Mouse (Mus musculus) liver, postnatal 0 days (tissue): Measurements from ENCODE around the gene Pidd1. TPM values are rescaled to one million over a fixed set of nuclear protein-coding genes. Genes with fewer than 3 reads are reported as not detected.
A peak's percentile ranks its signal among the peaks of the same experiment; 100 is the strongest.

ENCODE experiments used
- ATAC-seq: fragments of 200-750 bp; cut with Nextera tagmentation; 2 replicates; pipeline ENCODE4 v1.8.0; 2017; ENCODE audit warnings: mild to moderate bottlenecking, moderate library complexity
- DNase-seq: peaks from one replicate; pipeline ENCODE4 v3.0.0-alpha.2; 2016
- H3K27ac ChIP-seq: fragments of 300-500 bp; sonication (generic); 2 replicates; pipeline ENCODE4 v1.5.1; 2014; ENCODE audit warnings: antibody characterized with exemption, moderate library complexity, mild to moderate bottlenecking, low read depth
- H3K27me3 ChIP-seq: fragments of 300-500 bp; sonication (generic); 2 replicates; pipeline ENCODE4 v1.6.1; 2014; ENCODE audit warnings: low read length, control low read depth, mixed read lengths; ENCODE audit not compliant: insufficient read depth
- H3K36me3 ChIP-seq: fragments of 300-500 bp; sonication (generic); replicated peaks from 2 replicates; pipeline ENCODE4 v1.6.1; 2014; ENCODE audit warnings: mild to moderate bottlenecking, control low read depth, low read length, moderate library complexity, mixed read lengths; ENCODE audit not compliant: insufficient read depth
- H3K4me1 ChIP-seq: fragments of 300-500 bp; sonication (generic); 2 replicates; pipeline ENCODE4 v1.6.1; 2014; ENCODE audit warnings: antibody characterized with exemption, mild to moderate bottlenecking, control low read depth; ENCODE audit not compliant: insufficient read depth
- H3K4me2 ChIP-seq: fragments of 300-500 bp; sonication (generic); 2 replicates; pipeline ENCODE4 v1.6.1; 2014; ENCODE audit warnings: low read depth, mild to moderate bottlenecking, low read length, moderate library complexity, mixed read lengths
- H3K4me3 ChIP-seq: fragments of 300-500 bp; sonication (generic); 2 replicates; pipeline ENCODE4 v1.5.1; 2014; ENCODE audit warnings: low read depth, low read length
- H3K9ac ChIP-seq: fragments of 300-500 bp; sonication (generic); replicated peaks from 2 replicates; pipeline ENCODE4 v1.6.1; 2014; ENCODE audit warnings: mild to moderate bottlenecking, moderate library complexity
- H3K9me3 ChIP-seq: fragments of 300-500 bp; sonication (generic); 2 replicates; pipeline ENCODE4 v1.6.1; 2016; ENCODE audit warnings: mild to moderate bottlenecking, control low read depth, low read length, mixed read lengths
- CTCF ChIP-seq: sonication (generic); IDR thresholded peaks from 2 replicates; pipeline ENCODE4 v1.5.1; 2016; ENCODE audit warnings: antibody characterized with exemption, low read depth
- EP300 ChIP-seq: IDR thresholded peaks from 2 replicates; pipeline ENCODE4 v1.6.1; 2016; ENCODE audit warnings: antibody characterized with exemption, low read depth, mild to moderate bottlenecking
- WGBS: fragments of 180-500 bp; shearing (Covaris S2); extraction: QIAGEN DNeasy Blood & Tissue Kit; methylation state at CpG from one replicate; pipeline ENCODE4 v1.1.7; 2014; ENCODE audit not compliant: insufficient replicate concordance; 5-methylcytosine and 5-hydroxymethylcytosine counted together
- polyA plus RNA-seq: library from polyadenylated mRNA; unstranded; fragments of >200 nt; fragmentation: Nextera tagmentation; extraction: Ambion mirVana; gene quantifications from 2 replicates; pipeline ENCODE4 v1.2.1, GENCODE M21; 2015

The Pidd1 gene
- polyA plus RNA-seq, 1 experiment from 2014 or later = 4.3 TPM

DNA sequence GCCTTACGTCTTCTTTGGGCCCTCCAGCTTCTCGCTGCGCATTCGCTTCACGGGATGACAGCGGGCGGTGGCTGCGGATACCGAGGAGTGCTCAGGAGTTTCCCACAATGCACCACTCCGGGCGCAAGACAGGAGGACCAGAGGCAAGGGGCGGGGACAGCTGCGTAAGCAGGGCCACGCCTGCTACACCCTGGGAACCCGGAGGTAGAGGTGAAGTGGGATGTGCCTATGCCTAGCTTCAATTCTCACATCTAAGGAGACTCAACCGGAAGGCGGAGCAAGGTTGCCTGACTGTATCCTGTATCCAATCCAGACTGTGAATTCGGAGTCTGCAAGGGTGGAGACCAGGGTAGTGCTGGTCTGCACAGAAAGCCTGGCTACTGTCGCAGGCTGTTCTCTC, 14.5 kb downstream of the Pidd1 start, which contains the start of gene Cend1:
TSS of gene Cend1 (minus strand) at position 182 of the 400 bp plus-strand sequence.
- no peak within 1 kb of the TSS for H3K27ac ChIP-seq
- DNase-seq = peak; percentile 56
- H3K36me3 ChIP-seq = peaks cover 25% of the 10 kb centered on the region
- TF ChIP-seq EP300 (no peak), CTCF (no peak)
- ATAC-seq = 0 out of 2 replicates have a peak, but pooled peaks have one; percentile 22
- H3K4me2 ChIP-seq = no peak within 1 kb of the TSS
- H3K27me3 ChIP-seq = no peaks in the 10 kb centered on the region
- WGBS = 17% methylated on average over 18 of the region's 19 CpGs
- no peak within 1 kb of the TSS for H3K9ac ChIP-seq
- no peaks in the 10 kb centered on the region for H3K9me3 ChIP-seq
- H3K4me1 ChIP-seq = peaks cover 16% of the 10 kb centered on the region
- no peak within 1 kb of the TSS for H3K4me3 ChIP-seq

- WGBS = 63% methylated on average over 5 of the region's 5 CpGs
- Histone ChIP-seq H3K4me1 (peaks cover 10% of the 10 kb centered on the region), H3K36me3 (peaks cover 22% of the 10 kb centered on the region), H3K27ac (no peak overlapping the region), H3K9me3 (no peaks in the 10 kb centered on the region), H3K4me2 (no peak overlapping the region), H3K9ac (no peak overlapping the region), H3K4me3 (no peak overlapping the region), H3K27me3 (no peaks in the 10 kb centered on the region)
- TF ChIP-seq CTCF (no peak), EP300 (no peak)
- ATAC-seq (no peak), DNase-seq (no peak)
Measured at GRCm38 (mm10) chr7:141428701-141429100, 15.1 kb downstream of the Pidd1 start.

DNA sequence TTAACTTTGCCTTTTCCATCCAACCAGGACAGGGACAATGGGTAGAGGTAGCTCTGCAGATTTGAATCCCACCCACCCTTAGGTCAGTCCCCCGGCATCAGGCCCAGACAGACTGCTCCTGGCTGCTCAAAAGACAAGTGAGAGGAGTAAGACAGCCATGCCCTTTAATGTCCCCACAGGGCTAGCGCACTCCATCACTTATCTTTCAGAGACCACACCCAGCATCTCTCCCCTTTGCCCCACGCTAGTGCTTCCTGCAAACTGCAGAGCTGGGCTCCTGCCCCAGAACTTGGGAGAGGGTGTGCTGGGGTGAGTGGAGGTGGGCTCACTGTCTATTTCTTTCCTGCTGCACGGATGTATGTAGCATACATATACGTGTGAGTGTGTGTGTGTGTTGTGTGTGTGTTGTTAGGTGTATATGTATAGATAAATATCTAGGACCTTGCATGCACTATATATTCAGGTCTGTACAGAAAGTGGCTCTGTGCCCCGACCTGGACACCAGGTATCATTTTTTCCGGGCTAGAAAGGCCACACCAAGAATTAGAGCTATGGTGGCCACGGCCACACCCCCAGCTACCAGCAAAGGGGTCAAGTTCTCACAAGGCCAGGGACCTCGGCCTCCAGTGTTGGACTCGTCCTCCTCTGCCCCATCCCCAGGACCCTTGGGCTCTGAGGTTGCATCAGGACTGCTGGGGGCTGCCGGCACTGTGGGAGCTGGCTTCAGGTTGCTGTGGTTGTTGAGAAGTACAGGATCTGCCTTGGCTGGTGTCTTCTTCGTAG, 16.7 kb downstream of the Pidd1 start:
- Histone ChIP-seq H3K9ac (no peak overlapping the region), H3K4me3 (no peak overlapping the region), H3K36me3 (peaks cover 11% of the 10 kb centered on the region), H3K27ac (no peak overlapping the region), H3K9me3 (no peaks in the 10 kb centered on the region), H3K4me1 (peaks cover 3% of the 10 kb centered on the region), H3K4me2 (no peak overlapping the region), H3K27me3 (no peaks in the 10 kb centered on the region)
- TF ChIP-seq CTCF (no peak), EP300 (no peak)
- WGBS = 75% methylated on average over 12 of the region's 12 CpGs
- ATAC-seq (no peak), DNase-seq (no peak)

GRCm38 (mm10) chr7:141423811-141424210, 20.0 kb downstream of the Pidd1 start:
- H3K27ac ChIP-seq = no peak overlapping the region

DNA sequence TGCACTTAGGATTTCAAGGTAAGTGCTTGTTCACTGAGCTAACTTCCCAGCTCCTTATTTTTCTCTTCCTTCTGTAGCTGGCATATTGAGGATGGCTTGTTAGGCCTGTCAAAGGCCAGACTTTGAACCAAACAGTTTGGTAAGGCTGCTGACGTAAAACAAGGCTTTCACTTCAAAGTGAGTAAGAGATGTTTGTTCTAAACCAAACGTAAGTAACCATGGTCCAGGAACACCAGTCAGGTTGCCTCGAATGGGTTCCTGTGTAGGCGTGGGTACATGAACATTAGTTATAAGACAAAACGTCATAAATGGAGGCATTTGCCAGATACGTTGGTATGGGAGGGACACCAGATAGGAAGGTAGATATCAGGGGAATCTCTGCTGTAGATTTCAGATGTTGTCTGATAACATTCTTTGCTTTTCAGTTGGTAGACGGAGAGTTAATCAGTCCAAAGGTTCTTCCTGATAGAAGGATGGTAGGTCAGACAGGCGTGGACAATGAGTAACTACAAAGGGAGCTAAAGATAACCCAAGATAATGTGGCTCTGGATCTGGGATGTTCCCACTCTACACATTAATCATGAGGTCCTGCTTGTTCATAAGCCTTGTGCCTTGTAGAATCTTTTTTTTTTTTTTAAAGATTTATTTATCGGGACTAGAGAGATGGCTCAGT, 23.7 kb downstream of the Pidd1 start:
- ATAC-seq (peak; percentile 87), DNase-seq (no peak)
- Histone ChIP-seq H3K4me1 (peaks cover 20% of the 10 kb centered on the region), H3K4me2 (no peak overlapping the region), H3K4me3 (no peak overlapping the region), H3K27ac (peak overlapping the region; percentile 76), H3K36me3 (no peaks in the 10 kb centered on the region), H3K9ac (no peak overlapping the region), H3K27me3 (no peaks in the 10 kb centered on the region), H3K9me3 (no peaks in the 10 kb centered on the region)
- 62% methylated on average over 9 of the region's 9 CpGs for WGBS
- TF ChIP-seq EP300 (no peak; the same call in 1 of the 2 replicates), CTCF (no peak)

More at GRCm38 (mm10) chr7:141423811-141424210, 20.0 kb downstream of the Pidd1 start:
- H3K4me2 ChIP-seq = no peak overlapping the region
- H3K27me3 ChIP-seq = no peaks in the 10 kb centered on the region
- TF ChIP-seq CTCF = no peak
- no peak for TF ChIP-seq EP300
- H3K4me3 ChIP-seq = no peak overlapping the region
- no peaks in the 10 kb centered on the region for H3K36me3 ChIP-seq
- DNase-seq (no peak), ATAC-seq (no peak)
- no peaks in the 10 kb centered on the region for H3K9me3 ChIP-seq
- H3K4me1 ChIP-seq = peaks cover 9% of the 10 kb centered on the region
- 64% methylated on average over 4 of the region's 4 CpGs for WGBS
- no peak overlapping the region for H3K9ac ChIP-seq

DNA sequence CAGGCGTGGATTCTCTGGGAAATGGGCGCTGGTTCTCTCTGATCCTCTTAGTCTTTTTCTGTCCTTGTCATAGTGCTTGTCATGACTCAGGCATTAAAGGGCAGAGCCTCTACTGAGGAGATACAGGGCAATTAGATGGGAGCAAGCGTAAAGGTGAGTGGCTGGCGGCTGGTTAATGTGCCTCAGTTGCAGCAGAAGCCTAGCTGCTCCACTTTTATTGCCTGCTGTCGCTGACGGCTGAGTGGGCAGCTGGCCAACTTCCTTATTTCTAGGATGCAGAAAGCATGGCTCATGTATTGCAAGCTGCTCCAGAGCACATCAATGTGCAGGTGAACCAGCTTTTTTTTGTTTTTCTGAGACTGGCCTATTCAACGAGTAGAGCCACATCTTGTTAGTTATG, 24.9 kb downstream of the Pidd1 start:
- Histone ChIP-seq H3K9me3 (no peaks in the 10 kb centered on the region), H3K9ac (no peak overlapping the region), H3K27me3 (no peaks in the 10 kb centered on the region), H3K4me2 (no peak overlapping the region), H3K36me3 (no peaks in the 10 kb centered on the region), H3K4me3 (no peak overlapping the region), H3K4me1 (peaks cover 29% of the 10 kb centered on the region), H3K27ac (no peak overlapping the region)
- no peak for TF ChIP-seq EP300
- no peak for TF ChIP-seq CTCF
- WGBS = 51% methylated on average over 7 of the region's 7 CpGs
- ATAC-seq (no peak), DNase-seq (no peak)
